Mouse (Mus musculus): ENCODE measurements around the gene Tmem184b. TPM values are rescaled to one million over a fixed set of nuclear protein-coding genes. Genes with fewer than 3 reads are reported as not detected.

Gene Tmem184b
- polyA plus RNA-seq, 1 experiment, result 71.0 TPM

- Histone ChIP-seq H3K4me1 (ENCODE audit: control insufficient read depth, insufficient read depth, insufficient read length, low read length) (peaks cover 56% of the 10 kb centered on the region), H3K4me3 (ENCODE audit: insufficient read depth, low read depth, low read length) (no peak overlapping the region), H3K27ac (replicated peaks; ENCODE audit: low read depth, low read length) (peak overlapping the region; percentile 58)
Observed at GRCm38 (mm10) chr15:79437541-79438208, 34.3 kb upstream of the Tmem184b start.

GRCm38 (mm10) chr15:79436481-79436921 is 33.1 kb upstream of the Tmem184b start:
- peak overlapping the region; percentile 58 for H3K27ac ChIP-seq (replicated peaks; ENCODE audit: low read depth, low read length)
- H3K4me3 ChIP-seq (ENCODE audit: insufficient read depth, low read depth, low read length), result no peak overlapping the region
- peaks cover 64% of the 10 kb centered on the region for H3K4me1 ChIP-seq (ENCODE audit: control insufficient read depth, insufficient read depth, insufficient read length, low read length)

DNA sequence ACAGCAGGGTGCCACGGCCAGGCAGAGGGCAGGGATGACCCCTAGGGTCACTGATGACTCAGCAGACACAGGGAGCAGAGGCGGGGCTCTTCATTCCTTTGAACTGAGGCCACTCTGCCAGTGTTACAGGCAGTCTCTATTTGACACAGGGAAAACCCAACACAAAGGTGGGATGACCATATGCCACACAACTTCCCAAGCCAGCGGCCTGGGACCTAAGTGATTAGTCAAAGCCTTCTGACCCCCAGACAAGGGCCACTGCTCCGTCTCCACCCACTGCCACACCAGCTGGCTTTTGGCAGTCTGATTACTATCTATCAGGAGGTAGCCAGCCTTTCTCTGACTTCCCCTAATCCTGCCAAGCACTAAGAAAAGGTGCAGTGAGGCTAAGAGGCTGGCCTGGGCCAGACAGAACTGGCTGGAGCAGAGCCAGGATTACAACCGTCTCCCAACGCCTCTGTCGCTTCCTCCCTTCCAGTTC is 31.9 kb upstream of the Tmem184b start:
- peaks cover 67% of the 10 kb centered on the region for H3K4me1 ChIP-seq (ENCODE audit: control insufficient read depth, insufficient read depth, insufficient read length, low read length)
- peak overlapping the region; percentile 51 for H3K27ac ChIP-seq (replicated peaks; ENCODE audit: low read depth, low read length)
- no peak overlapping the region for H3K4me3 ChIP-seq (ENCODE audit: insufficient read depth, low read depth, low read length)

- peak overlapping the region; percentile 9; the same call in 1 of the 2 replicates for H3K27ac ChIP-seq (replicated peaks; ENCODE audit: low read depth, low read length)
- H3K4me1 ChIP-seq (ENCODE audit: control insufficient read depth, insufficient read depth, insufficient read length, low read length), result peaks cover 45% of the 10 kb centered on the region
- no peak overlapping the region for H3K4me3 ChIP-seq (ENCODE audit: insufficient read depth, low read depth, low read length)
Observed at GRCm38 (mm10) chr15:79432892-79433291, 29.5 kb upstream of the Tmem184b start.

DNA sequence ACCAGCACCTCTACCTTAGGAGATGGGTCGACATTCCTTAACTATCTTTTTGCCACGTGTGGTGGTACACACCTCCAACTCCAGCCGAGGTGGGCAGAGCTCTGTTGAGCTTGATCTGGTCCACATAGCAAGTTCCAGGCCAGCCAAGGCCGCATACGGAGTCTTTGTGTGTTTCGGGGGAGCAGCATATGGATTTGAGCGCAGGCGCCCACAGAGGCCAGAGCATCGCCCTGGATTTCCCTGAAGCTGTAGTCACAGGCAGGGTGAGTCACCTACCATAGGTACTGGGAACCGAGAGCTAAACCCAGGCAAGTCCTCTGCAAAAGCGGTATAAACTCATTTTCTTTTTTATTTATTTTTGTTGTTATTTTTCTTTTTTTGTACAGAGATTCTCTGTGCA is 29.0 kb upstream of the Tmem184b start:
- Histone ChIP-seq H3K4me1 (ENCODE audit: control insufficient read depth, insufficient read depth, insufficient read length, low read length) (peaks cover 42% of the 10 kb centered on the region), H3K27ac (replicated peaks; ENCODE audit: low read depth, low read length) (peak overlapping the region; percentile 50), H3K4me3 (ENCODE audit: insufficient read depth, low read depth, low read length) (no peak overlapping the region)

GRCm38 (mm10) chr15:79431925-79432324 is 28.6 kb upstream of the Tmem184b start:
- Histone ChIP-seq H3K4me3 (ENCODE audit: insufficient read depth, low read depth, low read length) (no peak overlapping the region), H3K27ac (replicated peaks; ENCODE audit: low read depth, low read length) (peak overlapping the region; percentile 50), H3K4me1 (ENCODE audit: control insufficient read depth, insufficient read depth, insufficient read length, low read length) (peaks cover 38% of the 10 kb centered on the region)

GRCm38 (mm10) chr15:79430461-79431000 is 27.2 kb upstream of the Tmem184b start:
- Histone ChIP-seq H3K27ac (replicated peaks; ENCODE audit: low read depth, low read length) (no peak overlapping the region), H3K4me1 (ENCODE audit: control insufficient read depth, insufficient read depth, insufficient read length, low read length) (peaks cover 24% of the 10 kb centered on the region), H3K4me3 (ENCODE audit: insufficient read depth, low read depth, low read length) (no peak overlapping the region)

GRCm38 (mm10) chr15:79429994-79430393 is 26.6 kb upstream of the Tmem184b start:
- Histone ChIP-seq H3K27ac (replicated peaks; ENCODE audit: low read depth, low read length) (no peak overlapping the region), H3K4me3 (ENCODE audit: insufficient read depth, low read depth, low read length) (no peak overlapping the region), H3K4me1 (ENCODE audit: control insufficient read depth, insufficient read depth, insufficient read length, low read length) (peaks cover 18% of the 10 kb centered on the region)

- H3K4me3 ChIP-seq (ENCODE audit: insufficient read depth, low read depth, low read length), result no peak overlapping the region
- peaks cover 14% of the 10 kb centered on the region for H3K4me1 ChIP-seq (ENCODE audit: control insufficient read depth, insufficient read depth, insufficient read length, low read length)
- H3K27ac ChIP-seq (replicated peaks; ENCODE audit: low read depth, low read length), result no peak overlapping the region
Observed at GRCm38 (mm10) chr15:79429527-79429926, 26.2 kb upstream of the Tmem184b start.

DNA sequence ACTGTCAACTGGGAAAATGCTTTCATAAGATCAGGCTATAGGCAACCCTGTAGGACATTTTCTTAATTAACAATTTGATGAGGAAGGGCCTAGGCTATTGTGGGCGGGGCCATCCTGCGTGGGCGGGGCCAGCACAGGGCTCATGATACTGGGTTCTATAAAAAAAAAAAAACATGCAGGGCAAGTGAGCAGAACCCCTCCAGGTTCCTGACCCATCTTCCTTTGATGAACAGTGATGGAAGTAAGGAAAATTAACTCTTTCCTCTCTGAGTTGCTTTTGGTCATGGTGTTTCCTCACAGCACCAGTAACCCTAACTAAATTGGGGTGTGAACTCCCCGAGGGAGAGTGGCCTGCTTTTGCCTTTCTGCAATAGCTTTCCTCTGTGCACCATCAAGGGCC is 25.2 kb upstream of the Tmem184b start:
- Histone ChIP-seq H3K27ac (replicated peaks; ENCODE audit: low read depth, low read length) (no peak overlapping the region), H3K4me3 (ENCODE audit: insufficient read depth, low read depth, low read length) (no peak overlapping the region), H3K4me1 (ENCODE audit: control insufficient read depth, insufficient read depth, insufficient read length, low read length) (peaks cover 13% of the 10 kb centered on the region)

GRCm38 (mm10) chr15:79427516-79427915 is 24.1 kb upstream of the Tmem184b start:
- peaks cover 13% of the 10 kb centered on the region for H3K4me1 ChIP-seq (ENCODE audit: control insufficient read depth, insufficient read depth, insufficient read length, low read length)
- H3K27ac ChIP-seq (replicated peaks; ENCODE audit: low read depth, low read length), result no peak overlapping the region
- H3K4me3 ChIP-seq (ENCODE audit: insufficient read depth, low read depth, low read length), result no peak overlapping the region

DNA sequence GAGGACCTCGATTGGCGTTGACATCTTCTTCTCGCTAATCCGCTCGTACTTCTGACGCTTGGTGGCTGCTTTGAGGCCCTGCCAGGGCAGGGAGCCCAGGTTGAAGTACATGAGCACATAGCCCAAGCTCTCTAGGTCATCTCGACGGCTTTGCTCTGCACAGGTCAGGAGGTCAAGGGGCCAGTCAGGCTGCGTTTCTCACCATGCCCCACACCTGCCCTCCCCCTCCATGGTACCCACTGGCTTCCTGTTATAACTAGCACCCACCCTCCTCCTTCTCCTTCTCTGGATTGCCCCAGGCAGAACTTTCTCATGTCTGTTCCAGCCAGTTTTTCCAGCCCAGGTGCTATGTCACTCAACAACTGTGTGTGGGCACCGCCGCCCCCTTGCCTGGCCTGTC is 22.1 kb upstream of the Tmem184b start:
- no peak overlapping the region for H3K4me3 ChIP-seq (ENCODE audit: insufficient read depth, low read depth, low read length)
- H3K4me1 ChIP-seq (ENCODE audit: control insufficient read depth, insufficient read depth, insufficient read length, low read length), result no peaks in the 10 kb centered on the region
- H3K27ac ChIP-seq (replicated peaks; ENCODE audit: low read depth, low read length), result no peak overlapping the region

GRCm38 (mm10) chr15:79424602-79425001 is 21.2 kb upstream of the Tmem184b start:
- H3K4me1 ChIP-seq (ENCODE audit: control insufficient read depth, insufficient read depth, insufficient read length, low read length), result no peaks in the 10 kb centered on the region
- H3K27ac ChIP-seq (replicated peaks; ENCODE audit: low read depth, low read length), result no peak overlapping the region
- no peak overlapping the region for H3K4me3 ChIP-seq (ENCODE audit: insufficient read depth, low read depth, low read length)

DNA sequence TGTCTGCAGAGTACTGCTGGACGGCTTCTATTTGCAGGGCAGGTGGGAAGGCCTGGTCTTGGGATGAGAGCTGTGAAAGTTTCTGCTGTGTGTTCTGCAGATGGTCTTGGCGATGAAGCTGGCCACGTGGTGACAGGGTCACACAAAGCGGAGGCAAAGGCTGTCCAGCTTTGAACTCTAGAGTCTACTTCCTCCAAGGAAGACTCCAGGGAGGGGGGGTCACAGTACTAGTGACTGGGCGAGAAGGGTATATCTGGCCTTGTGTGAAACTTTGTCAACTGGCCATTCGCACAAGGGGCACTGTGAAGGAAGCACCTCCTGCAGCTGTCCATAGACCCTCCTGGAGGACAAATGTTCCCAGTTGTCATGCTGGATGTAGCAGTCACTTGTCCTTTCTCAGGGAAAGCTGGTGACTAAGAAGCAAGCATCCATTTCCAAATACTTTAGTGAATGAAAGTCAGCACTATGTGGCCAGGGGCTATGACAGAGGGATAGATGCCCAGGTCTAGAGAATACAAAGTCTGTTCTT is 19.4 kb upstream of the Tmem184b start:
- Histone ChIP-seq H3K4me1 (ENCODE audit: control insufficient read depth, insufficient read depth, insufficient read length, low read length) (no peaks in the 10 kb centered on the region), H3K27ac (replicated peaks; ENCODE audit: low read depth, low read length) (no peak overlapping the region), H3K4me3 (ENCODE audit: insufficient read depth, low read depth, low read length) (no peak overlapping the region)

GRCm38 (mm10) chr15:79418677-79419076 is 15.3 kb upstream of the Tmem184b start:
- no peaks in the 10 kb centered on the region for H3K4me1 ChIP-seq (ENCODE audit: control insufficient read depth, insufficient read depth, insufficient read length, low read length)
- H3K27ac ChIP-seq (replicated peaks; ENCODE audit: low read depth, low read length), result no peak overlapping the region
- H3K4me3 ChIP-seq (ENCODE audit: insufficient read depth, low read depth, low read length), result no peak overlapping the region

- no peak overlapping the region for H3K27ac ChIP-seq (replicated peaks; ENCODE audit: low read depth, low read length)
- H3K4me3 ChIP-seq (ENCODE audit: insufficient read depth, low read depth, low read length), result no peak overlapping the region
- H3K4me1 ChIP-seq (ENCODE audit: control insufficient read depth, insufficient read depth, insufficient read length, low read length), result no peaks in the 10 kb centered on the region
Observed at GRCm38 (mm10) chr15:79418265-79418664, 14.9 kb upstream of the Tmem184b start.
